Mouse (Mus musculus): ENCODE measurements at regions not wholly inside any gene's neighbourhood (a gene's known extent, or its start where the extent isn't known, plus 50 kb on each side); places are given as distances from the start of the nearest gene placed in this dataset.

DNA sequence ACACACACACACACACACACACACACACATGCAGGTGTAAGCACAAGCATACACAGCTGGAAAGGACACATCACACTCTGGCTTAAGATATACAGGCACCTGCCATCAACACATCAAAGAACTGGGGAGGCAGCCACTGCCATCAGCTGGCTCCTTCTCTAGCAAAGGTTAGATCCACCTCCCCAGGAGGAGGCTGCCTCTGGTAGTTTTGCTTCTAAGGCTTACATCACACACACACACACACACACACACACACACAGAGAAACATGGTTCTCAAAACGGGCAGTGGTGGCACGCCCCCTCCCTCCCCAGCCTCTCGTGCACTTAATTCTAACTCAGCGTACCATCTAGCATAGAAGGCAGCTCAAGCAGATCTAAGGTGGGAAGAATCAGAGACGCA is 126.9 kb upstream of the Zdhhc25 start:
- no peak for DNase-seq (ENCODE audit: extremely low spot score, low spot score)
- H3K4me3 ChIP-seq: no peak overlapping the region
- H3K27me3 ChIP-seq (ENCODE audit: poor library complexity, severe bottlenecking): peaks cover 50% of the 10 kb centered on the region
- WGBS: 38% methylated on average over 5 of the region's 5 CpGs
- peaks cover 33% of the 10 kb centered on the region for H3K4me1 ChIP-seq
- peak overlapping the region; percentile 17; the same call in 1 of the 2 replicates for H3K27ac ChIP-seq
- H3K36me3 ChIP-seq (replicated peaks): no peaks in the 10 kb centered on the region
- no peaks in the 10 kb centered on the region for H3K9me3 ChIP-seq

DNA sequence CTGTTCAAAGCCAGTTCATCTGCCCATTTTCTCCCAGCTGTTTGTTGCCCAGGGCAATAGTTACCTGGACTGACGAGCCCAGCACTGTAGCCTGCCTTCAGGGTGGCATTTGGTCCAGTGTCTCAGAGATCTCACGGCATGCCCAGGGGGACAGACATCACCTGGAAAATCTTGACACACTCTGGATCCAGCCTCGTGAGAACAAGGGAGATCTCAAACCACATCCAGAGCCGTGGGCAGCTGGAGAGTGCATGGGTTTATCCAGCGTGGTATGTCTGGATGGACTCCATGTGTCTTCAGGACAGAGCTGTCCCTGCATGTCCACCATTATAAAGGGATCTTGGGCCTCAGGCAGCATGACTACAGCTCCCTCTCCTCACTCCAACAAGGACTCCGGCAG is 116.6 kb upstream of the Zdhhc25 start:
- Histone ChIP-seq H3K9me3 (no peaks in the 10 kb centered on the region; the same call in 1 of the 2 replicates), H3K27me3 (ENCODE audit: poor library complexity, severe bottlenecking) (no peaks in the 10 kb centered on the region), H3K4me1 (no peaks in the 10 kb centered on the region), H3K4me3 (no peak overlapping the region), H3K27ac (no peak overlapping the region), H3K36me3 (replicated peaks) (no peaks in the 10 kb centered on the region)
- DNase-seq (ENCODE audit: extremely low spot score, low spot score): no peak
- 84% methylated on average over 6 of the region's 6 CpGs for WGBS

DNA sequence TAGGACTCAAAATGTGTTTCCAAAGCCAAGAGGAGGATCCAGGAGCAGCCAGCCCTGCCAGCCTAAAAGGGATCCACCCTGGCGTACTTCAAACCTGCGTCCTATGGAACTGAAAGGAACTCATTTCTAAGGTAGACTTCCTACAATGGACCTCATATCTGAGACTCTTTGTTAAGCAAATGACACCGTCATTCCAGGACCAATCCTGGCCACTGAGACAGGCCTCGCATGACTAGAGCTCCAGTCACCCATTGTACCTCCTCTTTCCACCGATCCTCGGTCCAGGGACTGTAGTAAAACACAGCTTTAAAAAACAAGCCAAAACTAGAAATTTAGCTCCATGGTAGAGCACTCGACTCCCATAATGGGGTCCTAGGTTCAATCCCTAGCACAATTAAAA is 110.4 kb upstream of the Zdhhc25 start:
- Histone ChIP-seq H3K27me3 (ENCODE audit: poor library complexity, severe bottlenecking) (no peaks in the 10 kb centered on the region), H3K4me1 (peaks cover 15% of the 10 kb centered on the region), H3K36me3 (replicated peaks) (no peaks in the 10 kb centered on the region), H3K27ac (no peak overlapping the region), H3K9me3 (no peaks in the 10 kb centered on the region), H3K4me3 (no peak overlapping the region)
- 93% methylated on average over 7 of the region's 7 CpGs for WGBS
- no peak for DNase-seq (ENCODE audit: extremely low spot score, low spot score)

DNA sequence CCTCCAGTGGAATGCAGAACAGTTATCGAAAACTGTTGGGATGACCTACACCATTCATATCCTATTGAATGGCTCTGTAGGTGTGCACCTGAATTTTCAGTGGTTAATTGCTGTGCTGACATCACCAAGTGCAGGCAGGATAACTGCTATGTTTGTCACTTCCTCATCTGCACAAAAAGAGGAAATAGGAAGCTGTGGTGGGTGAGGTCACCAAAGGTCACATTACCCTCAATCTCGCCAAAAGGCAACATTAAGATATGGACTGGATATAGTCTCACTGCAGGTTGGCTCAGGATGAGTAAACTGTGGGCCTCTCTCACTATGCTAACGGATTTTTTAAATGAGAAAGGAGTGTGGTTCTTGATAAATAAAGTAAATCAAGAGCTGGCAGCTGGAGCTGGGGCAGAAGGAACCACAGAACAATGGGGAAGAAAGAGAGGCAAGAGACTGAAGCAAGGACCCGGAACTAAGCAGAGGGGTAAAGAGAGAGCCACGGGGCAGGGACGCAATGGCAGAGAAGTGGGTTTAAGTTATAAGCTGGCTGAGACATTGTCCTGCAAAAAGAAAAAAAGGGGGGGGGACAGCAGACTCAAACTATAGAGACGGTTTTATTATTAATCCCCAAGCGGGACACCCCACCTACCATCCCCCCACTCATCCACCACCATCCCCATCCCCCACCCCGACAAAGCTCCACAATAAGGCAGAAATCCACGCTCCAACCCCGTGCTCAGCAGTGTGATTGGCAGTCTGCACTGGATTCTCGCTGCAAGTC is 109.6 kb upstream of the Zdhhc25 start:
- no peak overlapping the region for H3K4me3 ChIP-seq
- H3K27me3 ChIP-seq (ENCODE audit: poor library complexity, severe bottlenecking): no peaks in the 10 kb centered on the region
- peaks cover 15% of the 10 kb centered on the region for H3K4me1 ChIP-seq
- H3K27ac ChIP-seq: peak overlapping the region; percentile 56; the same call in 1 of the 2 replicates
- DNase-seq (ENCODE audit: extremely low spot score, low spot score): no peak
- no peaks in the 10 kb centered on the region for H3K9me3 ChIP-seq
- no peaks in the 10 kb centered on the region for H3K36me3 ChIP-seq (replicated peaks)
- WGBS: 48% methylated on average over 12 of the region's 12 CpGs

DNA sequence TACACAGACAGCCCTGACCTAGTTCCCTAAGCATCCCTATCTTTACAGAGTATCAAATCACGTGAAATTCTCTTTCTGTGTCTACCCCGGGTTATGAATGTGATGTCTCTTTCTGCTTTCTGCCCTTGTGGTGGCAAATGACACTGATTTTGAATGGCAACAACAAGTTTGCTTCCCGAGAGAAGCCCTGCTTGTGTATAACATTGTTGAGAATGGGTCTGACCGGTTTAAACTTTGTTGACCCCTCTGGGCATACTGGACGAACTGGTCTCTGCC is 109.1 kb upstream of the Zdhhc25 start:
- no peaks in the 10 kb centered on the region for H3K27me3 ChIP-seq (ENCODE audit: poor library complexity, severe bottlenecking)
- H3K4me1 ChIP-seq: peaks cover 15% of the 10 kb centered on the region
- H3K4me3 ChIP-seq: no peak overlapping the region
- no peak for DNase-seq (ENCODE audit: extremely low spot score, low spot score)
- H3K9me3 ChIP-seq: no peaks in the 10 kb centered on the region
- H3K27ac ChIP-seq: peak overlapping the region; percentile 56; the same call in 1 of the 2 replicates
- no peaks in the 10 kb centered on the region for H3K36me3 ChIP-seq (replicated peaks)
- 63% methylated on average over 5 of the region's 5 CpGs for WGBS

DNA sequence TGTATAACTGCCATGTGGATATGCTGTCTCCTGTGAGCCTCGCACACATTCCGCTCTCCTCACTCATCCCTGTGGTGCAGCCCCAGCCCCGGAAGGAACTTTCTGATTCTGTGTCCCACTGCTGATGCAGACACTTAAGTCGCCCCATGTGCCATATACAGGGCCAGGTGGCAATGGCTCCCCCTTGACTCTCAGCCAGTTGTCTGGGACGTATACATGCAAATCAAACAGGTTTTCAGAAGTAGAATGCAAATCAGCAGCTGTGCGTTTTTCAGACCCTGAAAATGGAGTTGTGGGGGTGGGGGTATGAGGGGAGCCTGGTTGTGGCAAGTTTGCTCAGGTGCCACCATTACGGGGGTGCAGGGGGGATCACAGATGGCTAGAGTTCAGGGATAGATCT is 102.1 kb upstream of the Zdhhc25 start:
- no peaks in the 10 kb centered on the region for H3K4me1 ChIP-seq
- WGBS: 91% methylated on average over 7 of the region's 7 CpGs
- no peak overlapping the region for H3K4me3 ChIP-seq
- DNase-seq (ENCODE audit: extremely low spot score, low spot score): no peak
- no peak overlapping the region for H3K27ac ChIP-seq
- no peaks in the 10 kb centered on the region for H3K36me3 ChIP-seq (replicated peaks)
- H3K27me3 ChIP-seq (ENCODE audit: poor library complexity, severe bottlenecking): no peaks in the 10 kb centered on the region
- no peaks in the 10 kb centered on the region for H3K9me3 ChIP-seq

DNA sequence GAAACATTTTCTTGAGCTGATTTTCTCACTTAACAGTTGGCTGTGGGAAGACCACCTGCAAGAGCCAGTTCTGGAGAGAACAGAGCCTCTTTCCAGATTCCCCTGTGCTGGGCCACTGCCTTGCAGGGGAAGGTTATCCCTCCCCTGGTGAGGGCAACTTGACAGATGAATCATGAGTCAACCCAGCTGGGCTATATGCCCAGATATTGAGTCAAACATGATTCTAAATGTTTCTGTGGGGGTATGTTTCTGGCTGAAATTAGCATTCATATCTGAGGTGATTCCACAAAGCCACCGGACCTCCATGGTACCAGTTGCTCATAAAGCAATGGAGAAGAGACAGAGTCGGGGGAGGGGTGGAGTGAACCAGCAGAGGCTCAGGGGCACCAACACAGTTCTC is 97.8 kb upstream of the Zdhhc25 start:
- no peaks in the 10 kb centered on the region for H3K36me3 ChIP-seq (replicated peaks)
- WGBS: 93% methylated on average over 2 of the region's 2 CpGs
- DNase-seq (ENCODE audit: extremely low spot score, low spot score): no peak
- H3K9me3 ChIP-seq: no peaks in the 10 kb centered on the region
- no peaks in the 10 kb centered on the region for H3K4me1 ChIP-seq
- no peak overlapping the region for H3K4me3 ChIP-seq
- no peak overlapping the region for H3K27ac ChIP-seq
- no peaks in the 10 kb centered on the region for H3K27me3 ChIP-seq (ENCODE audit: poor library complexity, severe bottlenecking)

DNA sequence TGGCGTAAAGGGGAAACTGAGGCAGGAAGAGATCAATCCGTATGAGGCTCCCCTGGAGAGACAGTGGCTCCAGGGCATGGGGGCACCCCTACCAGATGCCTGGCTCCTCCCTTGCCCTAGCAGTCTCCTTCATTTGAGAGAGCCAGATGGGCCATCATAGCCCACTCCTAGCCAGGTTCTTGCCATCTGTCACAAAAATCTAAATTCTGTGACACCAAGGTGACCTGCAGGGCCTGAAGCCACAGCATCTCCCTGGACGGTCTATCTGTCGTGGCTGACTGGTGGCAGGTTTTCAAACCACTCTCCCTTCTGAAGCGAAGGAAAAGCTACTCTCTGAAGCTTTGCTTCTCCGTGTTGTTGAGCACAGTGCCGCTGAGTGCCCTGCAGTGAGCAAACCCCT is 96.2 kb upstream of the Zdhhc25 start:
- H3K27me3 ChIP-seq (ENCODE audit: poor library complexity, severe bottlenecking): no peaks in the 10 kb centered on the region
- 86% methylated on average over 7 of the region's 7 CpGs for WGBS
- DNase-seq (ENCODE audit: extremely low spot score, low spot score): no peak
- no peak overlapping the region for H3K4me3 ChIP-seq
- H3K27ac ChIP-seq: no peak overlapping the region
- no peaks in the 10 kb centered on the region for H3K36me3 ChIP-seq (replicated peaks)
- no peaks in the 10 kb centered on the region for H3K4me1 ChIP-seq
- H3K9me3 ChIP-seq: no peaks in the 10 kb centered on the region

DNA sequence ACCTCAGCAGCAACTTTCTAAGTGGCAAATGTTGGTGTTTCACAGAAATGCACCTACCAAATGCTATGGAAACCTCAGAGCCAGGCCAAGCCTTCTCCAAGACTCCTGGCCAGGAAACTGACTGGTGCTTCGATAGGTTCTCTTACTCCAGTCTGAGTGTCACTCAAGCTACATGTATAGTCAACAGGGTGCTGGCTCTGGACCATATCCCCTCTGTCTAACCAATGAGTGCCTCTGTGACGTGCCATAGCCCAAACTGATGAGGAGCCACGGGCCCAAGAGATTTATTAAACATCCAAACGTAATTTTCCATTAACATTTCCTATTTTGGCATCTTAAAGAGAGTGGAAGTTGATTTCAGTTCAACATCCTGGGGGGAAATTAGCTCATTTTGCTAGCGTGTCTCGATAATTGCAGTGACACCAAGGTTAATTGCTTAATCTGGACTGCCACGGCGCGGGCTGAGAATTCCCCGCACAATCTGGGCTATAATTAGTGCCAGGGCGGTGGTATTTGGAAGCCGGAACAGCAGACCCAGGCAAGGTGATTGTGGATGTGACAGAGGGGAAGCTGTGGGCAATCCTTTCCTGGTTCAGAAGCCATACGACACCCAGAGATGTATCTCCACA is 94.5 kb upstream of the Zdhhc25 start:
- Histone ChIP-seq H3K27me3 (ENCODE audit: poor library complexity, severe bottlenecking) (no peaks in the 10 kb centered on the region), H3K27ac (no peak overlapping the region), H3K9me3 (no peaks in the 10 kb centered on the region), H3K36me3 (replicated peaks) (no peaks in the 10 kb centered on the region), H3K4me3 (no peak overlapping the region), H3K4me1 (no peaks in the 10 kb centered on the region)
- 79% methylated on average over 13 of the region's 13 CpGs for WGBS
- DNase-seq (ENCODE audit: extremely low spot score, low spot score): no peak

DNA sequence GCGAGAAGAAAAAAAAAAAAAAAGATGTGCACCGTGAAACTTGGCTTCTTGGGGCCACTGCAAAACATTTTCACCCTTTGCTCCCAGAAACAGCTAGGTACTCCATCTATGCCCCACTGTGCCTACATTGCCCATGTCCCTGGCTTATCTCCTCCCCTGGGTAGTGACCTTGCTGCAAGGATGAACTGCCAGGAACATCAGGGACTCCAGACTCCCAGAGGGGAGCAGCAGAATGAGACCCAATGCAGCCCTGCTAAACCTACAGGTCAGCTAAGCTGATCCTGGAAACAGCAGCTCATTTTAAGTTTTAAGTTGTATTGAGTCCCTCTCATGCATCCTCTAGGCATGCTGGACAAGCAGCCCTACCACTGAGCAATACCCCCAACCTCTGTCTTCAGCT is 92.2 kb upstream of the Zdhhc25 start:
- Histone ChIP-seq H3K9me3 (no peaks in the 10 kb centered on the region; the same call in 1 of the 2 replicates), H3K27me3 (ENCODE audit: poor library complexity, severe bottlenecking) (no peaks in the 10 kb centered on the region), H3K27ac (no peak overlapping the region), H3K4me1 (no peaks in the 10 kb centered on the region), H3K4me3 (no peak overlapping the region), H3K36me3 (replicated peaks) (no peaks in the 10 kb centered on the region)
- WGBS: 91% methylated on average over 2 of the region's 2 CpGs
- no peak for DNase-seq (ENCODE audit: extremely low spot score, low spot score)

DNA sequence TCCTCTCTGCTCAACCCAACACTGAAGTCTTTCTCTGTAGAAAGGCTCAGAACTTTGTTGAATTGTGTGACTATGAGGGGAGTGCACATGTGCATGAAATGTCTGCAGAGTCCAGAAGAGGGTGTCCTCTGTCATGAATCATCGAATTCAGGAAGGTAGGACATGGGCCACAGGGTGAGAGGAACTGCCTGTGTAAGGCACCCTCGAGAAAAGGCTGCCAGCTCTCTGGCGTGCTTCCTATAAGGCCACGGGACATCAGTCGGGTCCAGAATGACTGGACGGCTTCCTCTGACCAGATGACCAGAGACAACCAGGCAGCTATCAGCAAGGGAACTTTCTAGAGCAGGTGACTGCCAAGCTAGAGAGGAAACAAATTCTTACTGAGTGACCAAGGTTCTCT is 91.1 kb upstream of the Zdhhc25 start:
- no peaks in the 10 kb centered on the region for H3K27me3 ChIP-seq (ENCODE audit: poor library complexity, severe bottlenecking)
- no peaks in the 10 kb centered on the region; the same call in 1 of the 2 replicates for H3K9me3 ChIP-seq
- no peak overlapping the region for H3K27ac ChIP-seq
- DNase-seq (ENCODE audit: extremely low spot score, low spot score): no peak
- H3K36me3 ChIP-seq (replicated peaks): no peaks in the 10 kb centered on the region
- 85% methylated on average over 6 of the region's 6 CpGs for WGBS
- H3K4me1 ChIP-seq: no peaks in the 10 kb centered on the region
- no peak overlapping the region for H3K4me3 ChIP-seq

DNA sequence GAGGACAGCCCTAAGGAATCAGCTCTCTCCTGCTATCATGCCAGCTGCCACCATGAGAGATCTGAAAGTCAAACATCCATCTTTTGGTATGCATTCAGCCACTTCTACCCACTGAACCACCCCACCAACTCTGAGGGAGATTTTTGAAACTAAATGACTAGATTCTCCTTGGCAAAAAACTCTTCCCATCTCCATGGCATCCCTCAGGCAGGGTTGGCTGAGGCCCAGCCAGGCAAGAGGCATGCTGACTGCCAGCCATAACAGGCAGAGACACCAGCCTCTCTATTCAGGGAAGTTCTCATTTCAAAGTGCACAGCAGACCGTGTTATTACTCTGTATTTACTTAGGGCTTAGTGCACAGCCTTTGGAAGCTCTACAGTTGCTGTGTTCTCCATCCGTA is 90.5 kb upstream of the Zdhhc25 start:
- Histone ChIP-seq H3K27ac (no peak overlapping the region), H3K4me1 (no peaks in the 10 kb centered on the region), H3K36me3 (replicated peaks) (no peaks in the 10 kb centered on the region), H3K27me3 (ENCODE audit: poor library complexity, severe bottlenecking) (no peaks in the 10 kb centered on the region), H3K9me3 (no peaks in the 10 kb centered on the region; the same call in 1 of the 2 replicates), H3K4me3 (no peak overlapping the region)
- 86% methylated on average over 2 of the region's 2 CpGs for WGBS
- no peak for DNase-seq (ENCODE audit: extremely low spot score, low spot score)

DNA sequence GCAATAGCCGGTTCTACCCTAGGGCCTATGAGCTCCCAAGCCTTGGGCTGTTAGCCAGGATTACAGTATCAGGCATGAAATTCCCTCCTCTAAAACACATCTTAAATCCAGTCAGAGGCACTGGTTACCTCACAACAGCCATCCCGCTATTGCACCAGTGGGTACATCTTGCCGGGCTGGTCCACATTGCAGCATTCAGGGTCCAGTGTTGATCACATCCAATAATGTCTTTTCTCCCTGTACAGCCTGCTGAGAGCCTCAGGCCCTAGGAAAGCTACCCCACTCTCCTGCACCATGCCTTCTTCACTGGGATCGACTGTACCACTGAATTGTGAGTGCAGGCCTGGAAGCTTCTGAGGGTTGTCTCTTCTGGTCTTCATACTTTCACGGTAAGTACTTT is 86.0 kb upstream of the Zdhhc25 start:
- DNase-seq (ENCODE audit: extremely low spot score, low spot score): no peak
- no peaks in the 10 kb centered on the region for H3K36me3 ChIP-seq (replicated peaks)
- no peaks in the 10 kb centered on the region for H3K27me3 ChIP-seq (ENCODE audit: poor library complexity, severe bottlenecking)
- WGBS: 95% methylated on average over 5 of the region's 5 CpGs
- no peak overlapping the region for H3K4me3 ChIP-seq
- no peaks in the 10 kb centered on the region for H3K4me1 ChIP-seq
- H3K9me3 ChIP-seq: no peaks in the 10 kb centered on the region; the same call in 1 of the 2 replicates
- no peak overlapping the region for H3K27ac ChIP-seq
